Mouse (Mus musculus) small intestine, adult 2 months (tissue): ENCODE measurements around the gene Smap1. TPM values are rescaled to one million over a fixed set of nuclear protein-coding genes. Genes with fewer than 3 reads are reported as not detected.

Experiments used
- H3K27ac ChIP-seq: fragments of 200-500 bp; 2 replicates; pipeline ENCODE4 v1.5.1; 2012; ENCODE audit warnings: low read depth, low read length, control low read depth, inconsistent platforms; ENCODE audit not compliant: insufficient read depth
- H3K27me3 ChIP-seq: fragments of 200-500 bp; 2 replicates; pipeline ENCODE4 v1.6.1; 2012; ENCODE audit warnings: mild to moderate bottlenecking, moderate library complexity, low read length, inconsistent platforms; ENCODE audit not compliant: control insufficient read depth, insufficient read depth
- H3K36me3 ChIP-seq: fragments of 200-500 bp; 2 replicates; pipeline ENCODE4 v1.6.1; 2012; ENCODE audit warnings: mild to moderate bottlenecking, low read length, control low read depth, inconsistent platforms; ENCODE audit not compliant: control insufficient read depth, insufficient read depth
- H3K4me1 ChIP-seq: fragments of 200-500 bp; 2 replicates; pipeline ENCODE4 v1.6.1; 2012; ENCODE audit warnings: low read length, inconsistent platforms, mixed read lengths; ENCODE audit not compliant: control insufficient read depth, insufficient read depth, insufficient read length
- H3K4me3 ChIP-seq: fragments of 200-500 bp; 2 replicates; pipeline ENCODE4 v1.5.1; 2012; ENCODE audit warnings: low read depth, mild to moderate bottlenecking, control low read depth, inconsistent platforms, low read length, moderate library complexity
- CTCF ChIP-seq: fragments of 200-500 bp; IDR thresholded peaks from 2 replicates; pipeline ENCODE4 v1.5.1; 2012; ENCODE audit warnings: low read depth, mild to moderate bottlenecking, control low read depth, inconsistent platforms, low read length, moderate library complexity, mixed read lengths; ENCODE audit not compliant: insufficient replicate concordance, insufficient read length; ENCODE audit errors: extremely low read depth
- POLR2A ChIP-seq: fragments of 200-500 bp; IDR thresholded peaks from 2 replicates; pipeline ENCODE4 v1.6.1; 2012; ENCODE audit warnings: low read depth, mild to moderate bottlenecking, control low read depth, inconsistent platforms, low read length, moderate library complexity
- WGBS: fragments of 180-500 bp; shearing (Covaris S2); methylation state at CpG from one replicate; pipeline ENCODE4 v1.1.7; 2018; 5-methylcytosine and 5-hydroxymethylcytosine counted together
- polyA plus RNA-seq: library from polyadenylated mRNA; depleted of rRNA; stranded (reverse); fragments of >200 nt; gene quantifications from 2 replicates; pipeline ENCODE4 v1.2.3, GENCODE M21; 2012

Gene Smap1
- polyA plus RNA-seq, 1 experiment = 46.3 TPM

- Histone ChIP-seq H3K27me3 (no peaks in the 10 kb centered on the region), H3K4me3 (no peak overlapping the region), H3K36me3 (peaks cover 3% of the 10 kb centered on the region; the same call in 1 of the 2 replicates), H3K27ac (no peak overlapping the region), H3K4me1 (no peaks in the 10 kb centered on the region)
- TF ChIP-seq CTCF = no peak
- WGBS = 72% methylated on average over 1 of the region's 1 CpGs
These were observed 30.0 kb downstream of the Smap1 start for GRCm38 (mm10) chr1:23892072-23892471.

GRCm38 (mm10) chr1:23884914-23885313, 37.2 kb downstream of the Smap1 start:
- TF ChIP-seq CTCF (no peak), POLR2A (no peak)
- Histone ChIP-seq H3K27me3 (no peaks in the 10 kb centered on the region), H3K4me3 (no peak overlapping the region), H3K27ac (no peak overlapping the region), H3K36me3 (no peaks in the 10 kb centered on the region), H3K4me1 (no peaks in the 10 kb centered on the region; the same call in 1 of the 2 replicates)
- WGBS = 96% methylated on average over 7 of the region's 7 CpGs

- TF ChIP-seq CTCF (no peak), POLR2A (no peak)
- Histone ChIP-seq H3K27me3 (no peaks in the 10 kb centered on the region), H3K4me3 (no peak overlapping the region), H3K27ac (no peak overlapping the region), H3K36me3 (no peaks in the 10 kb centered on the region), H3K4me1 (no peaks in the 10 kb centered on the region; the same call in 1 of the 2 replicates)
- 79% methylated on average over 2 of the region's 2 CpGs for WGBS
These were observed 37.9 kb downstream of the Smap1 start for GRCm38 (mm10) chr1:23884087-23884668.

GRCm38 (mm10) chr1:23882681-23883080, 39.4 kb downstream of the Smap1 start:
- no peaks in the 10 kb centered on the region for H3K27me3 ChIP-seq
- H3K4me1 ChIP-seq = no peaks in the 10 kb centered on the region; the same call in 1 of the 2 replicates
- no peak overlapping the region for H3K4me3 ChIP-seq
- no peak overlapping the region for H3K27ac ChIP-seq
- 94% methylated on average over 1 of the region's 1 CpGs for WGBS
- 0 out of 2 replicates have a peak, but pooled peaks cover 2% of the 10 kb centered on the region for H3K36me3 ChIP-seq
- TF ChIP-seq POLR2A = no peak

- Histone ChIP-seq H3K4me3 (no peak overlapping the region), H3K27me3 (no peaks in the 10 kb centered on the region), H3K4me1 (peaks cover 5% of the 10 kb centered on the region; the same call in 1 of the 2 replicates), H3K36me3 (peaks cover 8% of the 10 kb centered on the region; the same call in 1 of the 2 replicates), H3K27ac (peak overlapping the region; percentile 62; the same call in 1 of the 2 replicates)
- 91% methylated on average over 1 of the region's 1 CpGs for WGBS
- no peak for TF ChIP-seq POLR2A
- TF ChIP-seq CTCF = no peak
These were observed 49.9 kb downstream of the Smap1 start for GRCm38 (mm10) chr1:23872194-23872593.

GRCm38 (mm10) chr1:23867350-23867862, 54.7 kb downstream of the Smap1 start:
- WGBS = 74% methylated on average over 2 of the region's 2 CpGs
- TF ChIP-seq CTCF (no peak), POLR2A (no peak)
- Histone ChIP-seq H3K4me3 (no peak overlapping the region), H3K27ac (no peak overlapping the region), H3K4me1 (peaks cover 2% of the 10 kb centered on the region; the same call in 1 of the 2 replicates), H3K27me3 (no peaks in the 10 kb centered on the region), H3K36me3 (peaks cover 6% of the 10 kb centered on the region; the same call in 1 of the 2 replicates)

GRCm38 (mm10) chr1:23865566-23865965, 56.6 kb downstream of the Smap1 start:
- Histone ChIP-seq H3K36me3 (peaks cover 7% of the 10 kb centered on the region), H3K27ac (no peak overlapping the region), H3K4me3 (no peak overlapping the region), H3K27me3 (no peaks in the 10 kb centered on the region), H3K4me1 (peaks cover 2% of the 10 kb centered on the region; the same call in 1 of the 2 replicates)
- no peak for TF ChIP-seq POLR2A
- 92% methylated on average over 7 of the region's 7 CpGs for WGBS
